Mouse (Mus musculus) testis, adult 2 months (tissue): ENCODE measurements around the gene Avil. TPM values are rescaled to one million over a fixed set of nuclear protein-coding genes. Genes with fewer than 3 reads are reported as not detected.

ENCODE experiments used
- H3K27ac ChIP-seq: fragments of 200-500 bp; 2 replicates; pipeline ENCODE4 v1.5.1; 2012; ENCODE audit warnings: low read depth, low read length; ENCODE audit not compliant: control insufficient read depth, insufficient read depth
- H3K27me3 ChIP-seq: fragments of 200-500 bp; 2 replicates; pipeline ENCODE4 v1.6.1; 2012; ENCODE audit warnings: mild to moderate bottlenecking, low read length, moderate library complexity; ENCODE audit not compliant: control insufficient read depth, insufficient read depth
- H3K36me3 ChIP-seq: fragments of 200-500 bp; 2 replicates; pipeline ENCODE4 v1.6.1; 2012; ENCODE audit warnings: mild to moderate bottlenecking, low read length; ENCODE audit not compliant: control insufficient read depth, insufficient read depth
- H3K4me1 ChIP-seq: fragments of 200-500 bp; 2 replicates; pipeline ENCODE4 v1.6.1; 2012; ENCODE audit warnings: low read length; ENCODE audit not compliant: control insufficient read depth, insufficient read depth
- H3K4me3 ChIP-seq: fragments of 200-500 bp; 2 replicates; pipeline ENCODE4 v1.5.1; 2012; ENCODE audit warnings: low read depth, mild to moderate bottlenecking, low read length, moderate library complexity, mixed read lengths; ENCODE audit not compliant: control insufficient read depth
- CTCF ChIP-seq: fragments of 200-500 bp; IDR thresholded peaks from 2 replicates; pipeline ENCODE4 v1.5.1; 2012; ENCODE audit warnings: low read depth, mild to moderate bottlenecking, inconsistent platforms, low read length, moderate library complexity; ENCODE audit not compliant: control insufficient read depth, insufficient read depth, insufficient replicate concordance
- POLR2A ChIP-seq: fragments of 200-500 bp; IDR thresholded peaks from 2 replicates; pipeline ENCODE4 v1.6.1; 2012; ENCODE audit warnings: low read depth, mild to moderate bottlenecking, inconsistent platforms, low read length, moderate library complexity; ENCODE audit not compliant: control insufficient read depth
- polyA plus RNA-seq: library from polyadenylated mRNA; depleted of rRNA; stranded (reverse); fragments of >200 nt; gene quantifications from 2 replicates; pipeline ENCODE4 v1.2.3, GENCODE M21; 2012; rRNA removed

Avil gene
- 0.04 and 0.20 TPM in 2 replicates for polyA plus RNA-seq

DNA sequence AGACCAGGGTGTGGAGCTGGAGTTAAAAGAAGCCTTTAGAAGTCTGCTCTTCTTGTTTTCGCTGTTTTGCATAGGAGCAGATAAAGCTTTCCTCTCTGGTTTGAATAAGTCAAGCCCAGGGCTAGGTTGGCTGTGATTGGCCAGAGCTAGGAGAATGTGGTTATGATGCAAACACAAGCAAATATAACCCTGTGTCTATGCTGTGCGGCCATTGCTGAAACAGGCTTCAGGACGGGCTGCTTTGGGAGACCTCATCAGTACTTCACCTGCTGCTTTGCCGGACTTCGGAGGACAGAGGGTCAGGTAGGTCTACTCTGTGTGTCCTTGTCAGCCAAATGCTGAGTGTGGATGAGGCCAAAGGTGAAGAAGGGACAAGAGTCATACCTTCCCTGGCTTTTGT lies at the start of gene Avil:
Gene Avil, plus strand, starts transcription at position 181 of the 400 bp plus-strand sequence.
- Histone ChIP-seq H3K27me3 (no peaks in the 10 kb centered on the region), H3K27ac (no peak within 1 kb of the TSS), H3K36me3 (no peaks in the 10 kb centered on the region), H3K4me3 (no peak within 1 kb of the TSS), H3K4me1 (no peaks in the 10 kb centered on the region)
- TF ChIP-seq CTCF: no peak
- TF ChIP-seq POLR2A: no peak

DNA sequence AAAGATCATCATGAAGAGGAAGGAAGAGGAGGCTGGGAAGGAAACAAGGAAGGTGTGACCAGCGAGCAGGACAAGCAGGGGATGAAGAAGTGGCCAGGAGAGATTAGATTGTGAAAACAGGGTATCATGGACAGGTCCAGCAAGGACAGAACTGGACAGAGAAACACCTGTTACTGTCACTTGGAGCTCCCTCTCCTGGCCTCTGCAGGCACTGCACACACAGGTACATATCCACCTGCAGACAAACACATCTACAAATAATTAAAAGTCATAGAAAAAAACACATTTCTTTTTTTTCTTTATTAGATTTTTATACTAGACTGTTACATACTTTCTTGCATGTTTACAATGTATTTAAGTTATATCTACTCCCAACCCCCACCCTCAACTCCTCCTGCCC lies 48.1 kb upstream of the Avil start:
- Histone ChIP-seq H3K27ac (no peak overlapping the region), H3K4me1 (peaks cover 3% of the 10 kb centered on the region), H3K27me3 (no peaks in the 10 kb centered on the region), H3K36me3 (no peaks in the 10 kb centered on the region), H3K4me3 (no peak overlapping the region)
- TF ChIP-seq POLR2A: no peak
- peak; percentile 35; the same call in 1 of the 2 replicates for TF ChIP-seq CTCF

DNA sequence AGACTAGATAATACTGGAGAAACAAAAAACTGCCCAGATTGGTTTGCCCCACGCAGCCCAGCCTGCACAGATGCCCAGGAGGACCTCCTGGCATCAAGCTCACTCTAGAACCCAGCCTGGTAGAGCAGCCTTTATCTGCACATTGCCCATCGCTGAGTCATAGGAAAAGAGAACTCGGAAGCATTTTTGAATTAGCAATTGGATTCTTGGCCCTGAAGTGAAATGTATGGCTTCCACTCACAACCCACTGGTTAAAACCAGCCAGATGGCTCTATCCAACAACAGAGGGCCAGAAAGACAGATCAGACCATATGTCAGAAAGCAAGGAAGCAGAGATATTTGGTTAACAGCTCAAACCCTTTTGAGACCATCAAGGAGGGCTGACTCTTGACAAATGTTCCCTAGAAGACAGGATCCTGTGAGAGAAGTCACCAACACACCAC lies 47.5 kb upstream of the Avil start:
- no peak overlapping the region for H3K4me3 ChIP-seq
- H3K4me1 ChIP-seq: peaks cover 8% of the 10 kb centered on the region
- no peak overlapping the region for H3K27ac ChIP-seq
- TF ChIP-seq CTCF (no peak), POLR2A (no peak)
- H3K27me3 ChIP-seq: no peaks in the 10 kb centered on the region
- no peaks in the 10 kb centered on the region for H3K36me3 ChIP-seq

DNA sequence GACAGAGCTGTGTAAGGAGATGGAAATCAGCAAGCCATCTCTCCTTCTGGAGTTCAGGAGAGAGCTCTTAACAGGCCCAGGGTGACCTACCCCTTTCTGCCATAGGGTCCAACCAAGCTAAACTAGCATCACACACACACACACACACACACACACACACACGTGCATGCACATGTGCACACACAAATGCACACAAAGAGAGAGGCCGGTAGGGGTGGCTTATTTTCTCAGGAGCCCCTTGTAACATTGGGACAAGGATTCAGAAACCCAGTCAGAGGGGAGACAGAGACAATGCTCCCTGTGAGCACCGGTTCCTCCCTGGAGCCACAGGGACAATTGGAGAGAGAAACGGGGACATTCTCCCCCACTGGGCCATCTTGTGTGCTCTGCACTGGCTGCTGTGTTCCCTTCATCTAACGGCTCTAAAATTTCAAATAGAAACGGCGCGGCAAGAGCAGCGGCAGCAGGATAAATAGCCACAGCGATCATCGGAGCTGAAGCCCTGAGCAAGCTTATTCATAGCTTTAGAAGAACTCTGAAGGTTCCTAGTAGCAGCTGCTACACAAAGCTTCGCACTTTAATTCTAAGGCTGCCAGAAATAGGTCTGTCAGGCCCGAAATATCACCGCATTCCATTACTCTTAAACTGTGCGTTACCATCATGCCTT lies 43.7 kb upstream of the Avil start:
- H3K4me3 ChIP-seq: no peak overlapping the region
- H3K27ac ChIP-seq: no peak overlapping the region

DNA sequence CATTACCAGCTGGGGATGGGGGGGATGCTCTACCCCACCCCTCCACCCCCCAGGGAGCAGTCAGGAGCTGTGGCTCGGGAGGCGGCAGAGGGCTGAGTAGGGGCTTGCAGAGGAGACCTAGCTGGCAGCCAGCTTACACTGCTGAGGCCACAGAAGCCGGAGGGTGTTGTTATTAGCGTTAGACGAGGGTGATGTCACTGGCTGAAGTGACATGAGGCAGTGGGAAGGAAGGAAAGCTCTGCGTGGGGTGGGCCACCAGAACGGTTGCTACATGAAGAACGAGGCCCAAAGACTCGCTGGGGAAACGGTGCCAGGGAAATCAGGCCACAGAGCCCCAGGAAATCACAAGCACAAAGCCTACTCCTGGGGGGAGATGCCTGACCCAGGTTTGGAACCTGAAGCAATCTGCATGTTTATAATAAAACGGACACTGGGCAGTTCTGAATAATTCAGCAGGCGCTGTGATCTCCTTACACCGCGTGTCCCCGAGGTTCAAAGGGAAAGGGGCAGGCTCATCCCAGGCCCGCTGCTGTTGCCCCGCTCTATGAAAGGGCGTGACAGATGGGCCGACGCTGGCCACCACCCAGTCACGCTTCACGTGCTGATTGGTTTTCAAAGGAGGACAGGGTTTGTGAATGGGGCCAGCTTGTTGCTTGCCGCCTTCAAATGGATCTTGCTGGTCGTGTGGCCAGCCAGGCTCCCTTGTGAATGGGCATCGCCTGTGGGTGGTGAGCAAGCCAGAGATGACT lies 43.0 kb upstream of the Avil start:
- TF ChIP-seq POLR2A (no peak), CTCF (no peak)
- peaks cover 17% of the 10 kb centered on the region for H3K4me1 ChIP-seq
- no peak overlapping the region for H3K4me3 ChIP-seq
- H3K27me3 ChIP-seq: no peaks in the 10 kb centered on the region; the same call in 1 of the 2 replicates
- no peaks in the 10 kb centered on the region for H3K36me3 ChIP-seq
- no peak overlapping the region for H3K27ac ChIP-seq

More for the DNA sequence above, 43.7 kb upstream of the Avil start:
- Histone ChIP-seq H3K4me1 (peaks cover 11% of the 10 kb centered on the region), H3K36me3 (no peaks in the 10 kb centered on the region), H3K27me3 (no peaks in the 10 kb centered on the region)
- no peak for TF ChIP-seq POLR2A
- no peak for TF ChIP-seq CTCF

DNA sequence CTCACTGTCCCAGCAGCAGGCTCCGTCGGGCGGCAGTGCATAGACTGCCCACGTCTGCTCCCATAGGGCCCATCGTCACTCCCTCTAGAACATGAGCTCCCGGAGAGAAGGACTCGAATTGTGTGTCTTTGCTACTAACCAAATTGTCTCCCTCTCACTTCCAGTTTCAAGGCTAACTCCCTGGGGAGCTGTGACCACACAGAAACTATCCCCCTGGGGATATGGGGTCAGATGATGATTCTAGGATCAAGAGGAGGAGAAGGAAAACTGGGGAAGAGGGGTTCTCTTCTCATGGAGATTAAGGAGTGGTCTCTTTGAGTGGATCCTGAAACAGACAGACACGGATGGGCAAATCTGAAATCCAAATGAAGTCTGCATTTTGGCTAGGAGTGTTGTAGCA lies 40.0 kb upstream of the Avil start:
- Histone ChIP-seq H3K4me1 (peaks cover 24% of the 10 kb centered on the region), H3K27ac (no peak overlapping the region), H3K27me3 (no peaks in the 10 kb centered on the region; the same call in 1 of the 2 replicates), H3K36me3 (no peaks in the 10 kb centered on the region), H3K4me3 (no peak overlapping the region)
- TF ChIP-seq POLR2A (no peak), CTCF (no peak)

DNA sequence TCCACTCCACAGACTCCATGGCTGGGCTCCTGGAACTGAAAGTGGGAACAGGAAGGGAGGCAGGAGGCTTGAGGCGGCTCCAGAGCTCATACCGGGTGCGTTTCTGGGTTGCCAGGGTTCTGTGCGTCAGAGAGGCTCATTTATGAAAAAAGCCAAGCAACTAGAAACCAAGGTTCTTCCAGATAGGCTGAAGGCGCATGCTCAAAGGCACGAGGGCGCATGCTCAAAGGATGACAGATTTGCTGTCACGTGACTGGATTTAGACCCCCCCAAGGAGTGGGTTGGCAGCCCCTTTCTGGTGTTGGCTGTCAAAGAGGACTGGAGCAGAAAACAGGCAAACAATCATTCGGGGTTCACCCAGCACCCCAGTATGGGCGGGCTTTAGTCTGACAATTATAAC lies 38.8 kb upstream of the Avil start:
- Histone ChIP-seq H3K4me1 (peaks cover 24% of the 10 kb centered on the region), H3K4me3 (peak overlapping the region; percentile 22), H3K36me3 (no peaks in the 10 kb centered on the region), H3K27me3 (no peaks in the 10 kb centered on the region; the same call in 1 of the 2 replicates), H3K27ac (no peak overlapping the region)
- TF ChIP-seq POLR2A (no peak), CTCF (no peak)
